Mouse (Mus musculus): ENCODE measurements around the gene Tex19.2. TPM values are rescaled to one million over a fixed set of nuclear protein-coding genes. Genes with fewer than 3 reads are reported as not detected.

Tex19.2 gene
- polyA plus RNA-seq, 1 experiment from 2014 or later: not detected

DNA sequence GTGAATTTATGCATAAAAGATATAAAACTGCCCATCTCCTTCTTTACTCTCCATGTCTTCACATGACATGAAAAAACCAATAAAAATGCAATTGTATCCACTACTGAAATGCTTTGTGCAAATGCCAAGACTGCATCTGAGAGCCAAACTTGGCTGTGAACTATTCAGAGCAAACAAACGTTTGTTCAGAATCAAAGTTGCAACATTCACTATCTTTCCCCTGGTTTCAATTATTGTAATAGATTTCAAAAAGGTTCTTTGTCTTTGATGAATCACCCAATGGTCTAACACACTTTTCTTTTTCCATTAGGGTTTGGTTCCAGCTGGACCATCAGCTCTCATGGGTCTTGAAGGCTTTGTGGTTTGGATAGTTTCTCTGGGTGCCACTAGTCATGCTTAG lies 11.1 kb upstream of the Tex19.2 start:
- no peaks in the 10 kb centered on the region for H3K27me3 ChIP-seq
- no peak overlapping the region for H3K4me2 ChIP-seq
- no peak overlapping the region for H3K9ac ChIP-seq
- ATAC-seq: no peak
- H3K27ac ChIP-seq: no peak overlapping the region
- no peaks in the 10 kb centered on the region for H3K36me3 ChIP-seq (ENCODE audit: poor library complexity, severe bottlenecking)
- H3K4me1 ChIP-seq: no peaks in the 10 kb centered on the region
- 81% methylated on average over 1 of the region's 1 CpGs for WGBS
- no peaks in the 10 kb centered on the region for H3K9me3 ChIP-seq (replicated peaks)
- H3K4me3 ChIP-seq: no peak overlapping the region

DNA sequence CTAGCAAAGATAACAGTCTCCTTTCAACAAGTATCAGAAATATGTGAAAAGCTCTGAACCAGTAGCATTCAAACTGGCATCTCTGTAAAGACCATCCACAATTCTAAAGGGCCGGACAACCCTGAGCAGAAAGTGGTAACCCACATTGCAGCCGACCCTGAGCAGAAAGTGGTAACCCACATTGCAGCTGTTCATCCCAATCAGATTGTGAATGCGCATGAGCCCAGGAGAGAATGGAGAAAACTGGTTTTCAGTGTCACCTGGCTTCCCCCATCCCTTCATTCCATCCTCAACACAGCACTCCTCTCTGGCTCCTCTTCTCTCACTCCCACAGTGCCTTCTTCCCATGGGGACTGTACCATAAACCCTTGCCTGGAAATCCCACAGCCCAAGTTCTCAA lies 9.0 kb upstream of the Tex19.2 start:
- Histone ChIP-seq H3K4me1 (no peaks in the 10 kb centered on the region), H3K27ac (no peak overlapping the region), H3K9ac (no peak overlapping the region), H3K27me3 (no peaks in the 10 kb centered on the region), H3K36me3 (ENCODE audit: poor library complexity, severe bottlenecking) (no peaks in the 10 kb centered on the region), H3K4me3 (no peak overlapping the region), H3K9me3 (replicated peaks) (no peaks in the 10 kb centered on the region), H3K4me2 (no peak overlapping the region)
- no peak for ATAC-seq
- 91% methylated on average over 3 of the region's 3 CpGs for WGBS

DNA sequence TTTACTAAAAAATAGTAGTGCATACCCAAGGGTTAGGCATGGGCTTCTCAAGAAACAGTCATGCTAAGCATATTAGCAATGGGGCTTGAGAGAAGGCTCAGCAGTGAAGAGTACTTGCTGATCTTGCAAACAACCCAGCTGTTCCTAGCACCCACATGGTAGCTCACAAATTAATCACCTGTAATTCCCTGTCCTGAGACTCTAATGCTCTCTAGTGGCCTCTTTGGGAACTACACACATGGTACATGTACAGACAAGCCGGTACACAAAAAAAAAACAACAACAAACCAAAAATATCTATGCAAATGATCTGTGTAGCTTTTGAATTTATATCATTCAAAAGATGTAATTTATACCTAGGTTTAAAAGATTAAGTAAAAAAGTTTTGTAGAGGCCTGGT lies 7.9 kb upstream of the Tex19.2 start:
- Histone ChIP-seq H3K4me3 (no peak overlapping the region), H3K4me1 (no peaks in the 10 kb centered on the region), H3K27me3 (no peaks in the 10 kb centered on the region), H3K27ac (no peak overlapping the region), H3K4me2 (no peak overlapping the region), H3K36me3 (ENCODE audit: poor library complexity, severe bottlenecking) (no peaks in the 10 kb centered on the region), H3K9me3 (replicated peaks) (no peaks in the 10 kb centered on the region), H3K9ac (no peak overlapping the region)
- no peak for ATAC-seq
- 82% methylated on average over 1 of the region's 1 CpGs for WGBS

DNA sequence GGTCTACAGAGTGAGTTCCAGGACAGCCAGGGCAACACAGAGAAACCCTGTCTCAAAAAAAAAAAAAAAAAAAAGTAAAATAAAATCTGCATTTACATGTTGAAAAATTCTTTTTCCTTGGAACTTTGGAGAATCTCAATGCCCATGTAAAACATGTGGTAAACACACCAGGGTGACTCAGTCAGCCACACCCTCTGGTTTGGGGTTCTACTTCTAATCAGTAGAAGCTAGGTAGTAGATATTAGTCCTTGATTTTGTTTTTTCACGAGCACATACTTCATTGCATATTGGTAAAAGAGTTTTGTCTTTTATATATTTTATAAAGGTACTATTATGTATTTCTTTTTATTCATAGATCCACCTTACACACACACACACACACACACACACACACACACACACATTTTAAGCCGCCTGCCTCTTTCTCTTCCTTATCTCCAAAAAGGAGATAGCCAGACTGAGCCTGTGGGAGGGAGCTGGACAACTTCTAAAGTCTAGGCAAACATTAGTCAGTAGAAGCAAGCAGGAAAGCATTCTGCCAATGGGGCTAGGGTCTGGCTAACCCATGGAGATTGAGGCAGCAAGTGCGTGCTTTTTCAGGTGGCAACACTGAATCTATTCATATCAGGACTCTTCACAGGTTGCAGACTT lies 7.2 kb upstream of the Tex19.2 start:
- Histone ChIP-seq H3K27ac (no peak overlapping the region), H3K9ac (no peak overlapping the region), H3K27me3 (no peaks in the 10 kb centered on the region), H3K4me2 (no peak overlapping the region), H3K36me3 (ENCODE audit: poor library complexity, severe bottlenecking) (no peaks in the 10 kb centered on the region), H3K4me3 (no peak overlapping the region), H3K9me3 (replicated peaks) (no peaks in the 10 kb centered on the region), H3K4me1 (no peaks in the 10 kb centered on the region)
- 88% methylated on average over 3 of the region's 3 CpGs for WGBS
- no peak for ATAC-seq

DNA sequence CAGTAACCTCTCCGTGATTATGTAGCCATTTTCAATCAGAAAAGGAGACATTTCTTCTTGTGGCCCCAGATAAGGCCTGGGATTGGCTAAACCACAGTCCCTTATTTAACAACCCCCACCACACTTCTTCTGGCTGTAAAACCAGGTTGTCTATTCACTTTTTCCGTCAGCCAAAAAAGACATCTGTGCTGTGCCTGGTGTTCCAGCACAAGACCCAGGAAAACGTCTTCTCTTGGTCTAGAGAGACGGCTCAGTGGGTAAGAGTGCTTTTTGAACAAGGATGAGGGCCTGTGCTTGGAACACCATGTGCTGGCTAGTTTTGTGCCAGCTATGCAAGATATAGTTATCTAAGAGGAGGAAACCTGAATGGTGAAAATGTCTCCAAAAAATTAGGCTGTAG lies 5.0 kb upstream of the Tex19.2 start:
- H3K9me3 ChIP-seq (replicated peaks): no peaks in the 10 kb centered on the region
- 0 out of 2 replicates have a peak, but pooled peaks cover 3% of the 10 kb centered on the region for H3K4me1 ChIP-seq
- H3K4me2 ChIP-seq: no peak overlapping the region
- no peaks in the 10 kb centered on the region for H3K27me3 ChIP-seq
- no peaks in the 10 kb centered on the region for H3K36me3 ChIP-seq (ENCODE audit: poor library complexity, severe bottlenecking)
- H3K4me3 ChIP-seq: no peak overlapping the region
- no peak overlapping the region for H3K9ac ChIP-seq
- no peak overlapping the region for H3K27ac ChIP-seq
- no peak for ATAC-seq
- WGBS: 88% methylated on average over 4 of the region's 4 CpGs

DNA sequence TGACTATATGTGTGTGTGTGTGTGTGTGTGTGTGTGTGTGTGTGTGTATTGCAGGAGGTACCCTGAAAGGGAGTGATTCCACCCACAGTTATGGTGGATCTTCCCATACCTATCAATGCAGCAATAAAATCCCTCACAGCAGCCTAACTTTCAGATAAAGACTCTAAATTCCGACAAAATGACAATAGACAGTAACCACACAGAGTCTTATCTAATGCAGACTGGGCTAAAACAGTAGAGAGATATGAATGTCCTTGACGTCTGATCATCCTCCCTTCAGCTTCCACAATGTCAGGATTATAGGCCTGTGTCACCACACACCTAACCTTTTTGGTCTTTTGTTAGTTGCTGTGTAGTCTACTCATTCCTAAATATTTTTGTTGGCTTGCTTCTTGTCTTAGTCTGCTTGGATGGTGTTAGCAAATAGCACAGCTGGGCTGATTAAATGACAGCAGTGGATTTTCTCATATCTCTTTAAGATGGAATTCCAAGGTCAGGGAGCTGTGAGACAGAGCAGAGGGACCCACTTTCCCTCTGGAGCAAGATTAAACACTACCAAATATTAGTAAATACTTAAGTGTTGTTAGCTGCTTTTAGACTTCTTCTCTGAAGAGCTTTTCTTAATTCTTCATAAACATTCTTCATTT lies 3.7 kb upstream of the Tex19.2 start:
- Histone ChIP-seq H3K27me3 (no peaks in the 10 kb centered on the region), H3K4me2 (no peak overlapping the region), H3K4me3 (no peak overlapping the region), H3K4me1 (0 out of 2 replicates have a peak, but pooled peaks cover 3% of the 10 kb centered on the region), H3K9ac (no peak overlapping the region), H3K9me3 (replicated peaks) (no peaks in the 10 kb centered on the region), H3K36me3 (ENCODE audit: poor library complexity, severe bottlenecking) (no peaks in the 10 kb centered on the region), H3K27ac (no peak overlapping the region)
- 87% methylated on average over 2 of the region's 2 CpGs for WGBS
- no peak for ATAC-seq

DNA sequence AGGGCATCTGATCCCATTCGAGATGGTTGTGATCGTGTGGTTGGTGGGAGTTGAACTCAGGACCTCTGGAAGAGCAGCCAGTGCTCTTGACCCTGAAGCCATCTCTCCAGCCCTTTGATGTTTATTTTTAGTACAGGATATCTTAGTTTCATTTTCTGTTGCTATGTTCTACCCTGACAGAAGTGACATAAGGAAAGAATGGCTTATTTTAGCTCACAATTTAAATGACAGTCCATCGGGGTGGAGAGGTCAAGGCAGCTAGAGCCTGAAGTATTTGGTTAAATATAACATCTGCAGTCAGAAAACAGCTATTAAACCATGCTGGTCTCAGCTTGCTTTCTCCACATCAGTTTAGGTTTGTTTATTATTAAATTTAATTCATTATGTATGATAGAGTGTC lies 2.7 kb upstream of the Tex19.2 start:
- H3K4me2 ChIP-seq: no peak overlapping the region
- H3K9ac ChIP-seq: no peak overlapping the region
- H3K4me1 ChIP-seq: 0 out of 2 replicates have a peak, but pooled peaks cover 3% of the 10 kb centered on the region
- no peak overlapping the region for H3K4me3 ChIP-seq
- no peaks in the 10 kb centered on the region for H3K27me3 ChIP-seq
- no peaks in the 10 kb centered on the region for H3K36me3 ChIP-seq (ENCODE audit: poor library complexity, severe bottlenecking)
- H3K27ac ChIP-seq: no peak overlapping the region
- 94% methylated on average over 3 of the region's 3 CpGs for WGBS
- no peaks in the 10 kb centered on the region for H3K9me3 ChIP-seq (replicated peaks)
- ATAC-seq: no peak

DNA sequence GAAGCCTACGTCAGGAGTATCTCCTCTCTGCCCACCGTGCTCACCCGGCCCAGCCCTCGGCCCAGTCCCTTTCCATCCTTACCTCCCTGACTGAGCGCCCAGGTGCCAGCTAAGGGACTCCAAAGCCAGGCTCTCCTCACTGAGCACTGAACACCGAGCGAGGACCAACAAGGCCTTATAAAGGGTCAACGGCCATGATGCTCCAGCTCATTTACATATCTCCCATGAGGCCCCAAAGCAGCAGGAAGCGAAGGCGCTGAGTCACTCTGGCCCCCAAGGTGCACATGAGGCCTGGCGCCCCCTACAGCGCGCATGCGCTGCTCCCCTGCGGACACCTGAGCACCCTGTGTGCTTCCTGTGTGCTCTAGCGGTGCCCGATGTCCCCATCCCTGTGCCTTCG lies 371 bp downstream of the Tex19.2 start:
- Histone ChIP-seq H3K27ac (no peak overlapping the region), H3K4me3 (no peak overlapping the region), H3K9me3 (replicated peaks) (no peaks in the 10 kb centered on the region), H3K9ac (no peak overlapping the region), H3K27me3 (no peaks in the 10 kb centered on the region), H3K36me3 (ENCODE audit: poor library complexity, severe bottlenecking) (no peaks in the 10 kb centered on the region), H3K4me1 (0 out of 2 replicates have a peak, but pooled peaks cover 3% of the 10 kb centered on the region), H3K4me2 (no peak overlapping the region)
- 92% methylated on average over 18 of the region's 18 CpGs for WGBS
- ATAC-seq: no peak

DNA sequence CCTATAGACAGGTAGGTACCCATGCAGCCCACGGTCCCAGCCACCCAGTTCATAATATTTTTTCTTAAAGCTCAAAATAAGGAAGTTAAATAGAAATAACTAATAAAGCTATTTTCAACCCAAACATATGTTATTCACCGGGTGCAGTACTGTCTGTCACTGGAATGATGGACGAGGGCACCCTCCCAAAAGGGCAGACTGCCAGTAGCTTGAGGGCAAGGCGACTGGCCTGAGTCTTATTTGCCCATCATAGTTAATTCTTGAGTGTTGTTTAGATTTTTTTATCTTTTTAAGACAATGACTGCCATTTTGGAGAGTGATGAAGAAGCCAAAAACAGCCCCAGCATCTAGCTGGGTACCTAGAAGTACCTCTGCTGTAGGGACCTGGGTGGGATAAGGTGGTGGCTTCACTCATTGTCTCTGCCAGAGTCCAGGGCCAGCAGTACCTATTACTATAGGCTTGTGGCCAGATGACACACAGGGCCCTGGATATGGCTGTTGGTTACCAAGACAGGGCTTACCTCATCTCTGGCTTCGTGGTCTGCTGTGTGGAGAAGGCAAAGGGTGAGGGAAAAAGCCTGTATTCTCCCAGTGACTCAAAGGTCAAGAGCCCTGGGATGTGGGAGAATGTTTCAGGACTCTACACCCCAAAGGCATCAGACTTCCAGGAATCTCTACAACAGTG lies 6.2 kb downstream of the Tex19.2 start:
- Histone ChIP-seq H3K27ac (no peak overlapping the region), H3K36me3 (ENCODE audit: poor library complexity, severe bottlenecking) (no peaks in the 10 kb centered on the region), H3K4me1 (peaks cover 10% of the 10 kb centered on the region), H3K4me2 (no peak overlapping the region), H3K9ac (no peak overlapping the region), H3K9me3 (replicated peaks) (no peaks in the 10 kb centered on the region), H3K4me3 (no peak overlapping the region), H3K27me3 (peaks cover 17% of the 10 kb centered on the region)
- no peak for ATAC-seq
- WGBS: 79% methylated on average over 5 of the region's 5 CpGs

DNA sequence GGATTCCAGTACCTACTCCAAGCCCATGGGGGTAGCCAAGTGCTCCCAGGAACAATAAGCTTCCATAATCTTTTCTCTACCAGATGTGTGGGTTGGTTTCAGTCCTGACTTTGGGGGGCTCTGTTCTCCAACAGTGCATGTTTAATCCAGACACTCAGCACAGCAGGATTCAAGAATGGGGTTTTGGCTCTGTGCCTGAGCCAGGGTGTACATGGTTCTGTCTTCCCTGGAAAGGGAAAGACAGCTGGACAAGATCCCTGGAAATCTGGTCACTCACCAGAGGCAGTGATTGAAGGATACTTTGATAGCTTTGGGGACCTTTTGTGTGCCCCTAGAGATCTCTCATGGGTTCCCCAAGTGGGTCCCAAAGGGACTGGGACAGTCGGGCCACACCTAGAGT lies 6.9 kb downstream of the Tex19.2 start:
- WGBS: 94% methylated on average over 1 of the region's 1 CpGs
- Histone ChIP-seq H3K27me3 (peaks cover 17% of the 10 kb centered on the region), H3K9me3 (replicated peaks) (no peaks in the 10 kb centered on the region), H3K4me1 (peaks cover 10% of the 10 kb centered on the region), H3K9ac (no peak overlapping the region), H3K36me3 (ENCODE audit: poor library complexity, severe bottlenecking) (no peaks in the 10 kb centered on the region), H3K4me2 (no peak overlapping the region), H3K27ac (no peak overlapping the region), H3K4me3 (no peak overlapping the region)
- no peak for ATAC-seq

DNA sequence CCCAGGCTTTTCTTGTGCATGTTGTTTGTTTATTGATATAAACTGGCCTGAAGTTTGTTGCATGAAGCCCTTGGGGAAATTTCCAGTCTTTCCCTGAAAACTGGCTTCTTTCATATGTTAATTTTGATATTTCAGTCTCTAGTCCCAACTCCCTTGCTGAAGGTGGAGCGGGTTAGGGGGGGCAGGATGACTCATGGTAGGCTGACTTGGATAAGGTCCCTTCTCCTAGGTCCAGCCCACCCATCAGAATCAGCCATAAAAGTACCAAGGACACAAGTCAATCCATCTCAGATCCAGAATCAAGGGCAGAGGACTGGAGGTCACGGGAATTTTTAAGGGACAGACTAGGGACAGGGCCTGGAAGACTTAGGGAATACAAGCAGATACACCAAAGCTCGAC lies 7.4 kb downstream of the Tex19.2 start:
- H3K9ac ChIP-seq: no peak overlapping the region
- H3K4me2 ChIP-seq: no peak overlapping the region
- H3K27ac ChIP-seq: no peak overlapping the region
- WGBS: 89% methylated on average over 3 of the region's 3 CpGs
- no peak for ATAC-seq
- peaks cover 17% of the 10 kb centered on the region for H3K27me3 ChIP-seq
- H3K4me3 ChIP-seq: no peak overlapping the region
- peaks cover 10% of the 10 kb centered on the region for H3K4me1 ChIP-seq
- H3K36me3 ChIP-seq (ENCODE audit: poor library complexity, severe bottlenecking): no peaks in the 10 kb centered on the region
- no peaks in the 10 kb centered on the region for H3K9me3 ChIP-seq (replicated peaks)

DNA sequence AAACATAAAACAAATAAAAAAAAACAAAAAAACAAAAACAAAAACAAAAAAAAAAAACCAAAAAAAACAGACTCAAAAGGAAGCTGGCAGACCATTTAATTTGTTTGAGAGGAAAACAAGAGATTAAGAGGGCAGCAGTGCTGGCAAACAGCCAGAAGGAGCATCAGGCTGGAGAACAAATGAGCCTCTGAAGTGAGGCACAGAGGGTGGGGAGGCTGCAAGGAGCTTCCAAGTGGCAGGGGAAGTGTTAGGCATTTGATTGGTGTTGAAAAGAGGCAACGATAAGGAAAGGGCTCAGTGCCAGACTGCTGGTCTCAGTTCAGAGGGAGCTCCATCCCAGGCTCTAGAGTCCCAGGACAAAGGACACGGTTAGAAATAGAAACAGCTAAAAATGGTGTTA lies 8.5 kb downstream of the Tex19.2 start:
- peaks cover 10% of the 10 kb centered on the region for H3K4me1 ChIP-seq
- H3K27me3 ChIP-seq: peaks cover 17% of the 10 kb centered on the region
- no peak overlapping the region for H3K4me2 ChIP-seq
- no peaks in the 10 kb centered on the region for H3K9me3 ChIP-seq (replicated peaks)
- WGBS: 10% methylated on average over 2 of the region's 2 CpGs
- H3K9ac ChIP-seq: no peak overlapping the region
- ATAC-seq: peak; percentile 82
- no peak overlapping the region for H3K4me3 ChIP-seq
- H3K27ac ChIP-seq: no peak overlapping the region
- no peaks in the 10 kb centered on the region for H3K36me3 ChIP-seq (ENCODE audit: poor library complexity, severe bottlenecking)
